Mouse (Mus musculus): Measurements from ENCODE around the gene Ankrd35. TPM values are rescaled to one million over a fixed set of nuclear protein-coding genes. Genes with fewer than 3 reads are reported as not detected.

Ankrd35 gene
- polyA plus RNA-seq (2012; ENCODE audit: low replicate concordance): 0.12 and 0.19 TPM in 2 replicates

DNA sequence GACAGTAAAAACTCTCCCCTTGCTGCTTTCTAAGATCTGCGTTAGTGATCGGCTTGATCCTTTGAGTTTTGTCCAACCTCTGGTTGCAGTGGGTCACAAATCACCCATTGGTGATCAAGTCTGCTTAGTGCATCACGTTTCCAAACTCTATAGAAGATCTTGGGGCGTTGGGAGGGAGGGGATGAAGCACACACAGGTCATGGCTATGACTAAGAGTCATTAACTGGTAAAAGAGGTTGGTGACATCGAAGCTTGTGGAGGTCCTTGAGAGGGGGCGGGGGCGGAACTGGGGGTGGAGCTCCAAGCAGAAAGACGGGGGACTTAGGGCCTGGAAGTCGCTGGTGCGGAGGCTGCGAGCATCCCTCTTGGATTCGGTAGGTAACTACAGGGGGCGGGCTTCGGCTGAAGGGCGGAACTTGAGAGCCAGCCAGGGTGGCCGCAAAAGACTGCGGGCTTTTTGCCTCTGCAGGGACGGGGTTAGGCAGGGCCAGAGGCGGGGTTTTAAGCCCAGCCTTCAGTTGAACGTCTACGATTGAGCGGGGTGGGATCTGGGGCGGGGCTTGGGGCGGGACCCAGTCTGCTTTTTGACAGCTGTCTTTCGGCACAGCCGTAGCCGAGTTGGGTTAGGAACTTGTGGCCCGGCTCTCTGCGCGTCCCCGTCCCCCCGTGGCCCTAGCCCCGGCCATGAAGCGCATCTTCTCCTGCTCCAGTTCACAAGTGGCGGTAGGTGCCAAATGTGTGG lies at the start of gene Ankrd35:
Gene Ankrd35 (plus strand): TSS at position 405 of the 742 bp plus-strand sequence.

DNA sequence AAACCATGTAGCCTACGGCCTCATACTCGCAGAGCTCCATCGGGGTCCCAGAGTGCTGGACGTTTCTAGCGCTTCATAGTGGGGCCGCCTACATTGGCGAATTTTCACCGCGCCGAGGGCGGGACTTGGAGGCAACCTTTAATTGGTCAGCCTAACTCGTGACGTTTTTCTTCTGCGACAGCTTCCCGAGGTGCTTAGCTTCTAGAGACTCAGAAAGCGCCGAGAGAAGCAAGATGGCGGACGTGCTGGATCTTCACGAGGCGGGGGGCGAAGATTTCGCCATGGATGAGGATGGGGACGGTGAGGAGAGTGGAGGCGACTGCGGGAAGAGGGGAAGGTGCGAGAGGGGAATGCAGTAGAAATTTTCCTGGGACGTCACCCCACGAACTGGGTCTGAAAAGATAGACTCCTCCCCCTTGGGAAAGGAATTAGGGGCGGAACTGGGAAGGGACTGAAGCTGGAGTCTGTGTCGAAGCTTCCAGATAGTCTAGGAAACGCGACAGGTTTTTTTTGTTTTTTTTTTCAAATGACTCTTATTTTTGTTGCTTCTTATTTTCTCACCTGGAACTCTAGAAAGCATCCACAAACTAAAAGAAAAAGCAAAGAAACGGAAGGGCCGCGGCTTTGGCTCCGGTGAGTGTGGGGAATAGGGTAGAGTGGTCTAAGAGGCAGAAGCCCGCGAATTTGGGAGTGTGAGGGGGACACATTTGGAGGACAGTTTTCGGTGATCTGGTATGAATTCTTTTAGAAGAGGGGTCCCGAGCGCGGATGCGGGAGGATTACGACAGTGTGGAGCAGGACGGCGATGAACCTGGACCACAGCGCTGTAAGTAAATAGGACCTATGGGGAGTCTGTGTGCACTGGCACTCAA lies 40.0 kb upstream of the Ankrd35 start, which contains the start of gene Rbm8a:
Gene Rbm8a (plus strand): TSS at position 205 of the 872 bp plus-strand sequence.

DNA sequence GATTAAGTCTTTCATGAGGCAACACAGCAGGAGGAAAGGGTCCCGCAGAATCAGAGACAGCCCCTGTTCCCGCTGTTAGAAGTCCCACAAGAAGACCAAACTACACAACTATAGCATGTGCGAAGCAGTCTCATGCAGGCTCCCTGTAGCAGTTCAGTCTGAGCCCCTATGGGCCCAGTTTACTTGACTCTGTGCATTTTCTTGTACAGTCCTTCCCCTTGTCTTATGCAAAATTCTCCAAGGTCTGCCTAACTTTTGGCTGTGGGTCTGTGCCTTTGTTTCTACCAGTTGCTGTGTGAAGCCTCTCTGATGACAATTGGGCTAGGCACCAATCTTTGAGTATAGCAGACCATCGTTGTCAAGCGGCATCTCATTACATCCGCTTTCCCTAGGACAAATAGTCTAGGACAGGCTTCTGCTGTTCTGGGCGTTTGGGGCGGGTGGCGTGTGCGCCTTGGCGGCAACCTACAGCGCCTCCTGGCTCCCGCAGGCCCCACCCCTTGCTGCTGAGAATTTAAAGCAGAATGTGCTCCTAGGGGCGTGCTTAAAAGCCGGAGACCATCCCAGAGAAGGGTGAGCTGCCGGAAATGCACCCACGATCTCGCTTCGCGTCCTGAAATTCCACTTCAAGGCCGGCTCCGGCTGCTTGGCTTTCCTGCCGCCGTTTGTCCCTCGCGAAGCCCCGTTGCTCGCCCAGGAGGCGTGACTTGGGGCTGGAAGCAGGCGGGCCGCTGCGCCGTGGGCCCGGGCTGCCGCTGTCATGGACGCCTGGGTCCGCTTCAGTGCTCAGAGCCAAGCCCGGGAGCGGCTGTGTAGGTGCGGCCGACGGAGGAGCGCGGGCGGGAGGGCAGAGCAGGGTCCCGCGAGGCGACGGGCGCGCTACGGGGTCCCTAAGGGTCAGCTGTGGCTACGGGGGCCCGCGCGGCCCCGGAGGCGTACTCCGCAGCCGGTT lies 34.7 kb upstream of the Ankrd35 start, which contains the start of the genes Pex11b and Gm42957:
Gene Pex11b (plus strand): TSS at position 449 of the 952 bp plus-strand sequence.
Gene Gm42957 (plus strand): TSS at position 547 of the 952 bp plus-strand sequence.

DNA sequence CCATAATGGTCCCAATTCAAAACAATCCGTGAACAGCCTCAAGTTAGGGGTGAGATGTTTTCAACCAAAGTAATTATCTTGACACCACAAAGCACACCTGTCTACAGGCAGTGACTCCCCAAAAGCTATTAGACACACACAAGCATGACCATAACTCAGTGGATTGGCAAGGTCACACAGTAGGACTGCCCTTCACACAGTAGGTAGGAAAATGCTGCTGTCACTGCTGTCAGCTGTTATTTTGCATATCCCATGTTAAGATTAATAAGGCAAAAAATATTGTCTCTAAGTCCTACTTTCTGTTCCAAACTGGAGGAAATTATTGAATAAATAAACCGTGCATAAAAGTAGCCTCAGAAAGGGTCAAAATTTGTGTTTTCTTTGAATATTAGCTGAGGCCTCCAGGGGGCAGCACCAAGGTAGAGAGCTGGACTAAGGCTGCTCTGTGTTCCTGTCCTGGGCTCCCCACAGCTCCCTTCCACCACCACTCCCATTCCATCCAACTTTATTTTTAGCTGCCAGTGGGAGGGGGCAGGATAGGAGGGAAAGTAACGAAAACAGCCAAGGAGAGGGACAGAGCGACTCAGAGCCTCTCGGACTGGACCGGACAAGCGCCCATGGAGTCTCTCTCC lies 24.8 kb upstream of the Ankrd35 start, which contains the start of gene Itga10:
Gene Itga10 (plus strand): TSS at position 567 of the 632 bp plus-strand sequence.

DNA sequence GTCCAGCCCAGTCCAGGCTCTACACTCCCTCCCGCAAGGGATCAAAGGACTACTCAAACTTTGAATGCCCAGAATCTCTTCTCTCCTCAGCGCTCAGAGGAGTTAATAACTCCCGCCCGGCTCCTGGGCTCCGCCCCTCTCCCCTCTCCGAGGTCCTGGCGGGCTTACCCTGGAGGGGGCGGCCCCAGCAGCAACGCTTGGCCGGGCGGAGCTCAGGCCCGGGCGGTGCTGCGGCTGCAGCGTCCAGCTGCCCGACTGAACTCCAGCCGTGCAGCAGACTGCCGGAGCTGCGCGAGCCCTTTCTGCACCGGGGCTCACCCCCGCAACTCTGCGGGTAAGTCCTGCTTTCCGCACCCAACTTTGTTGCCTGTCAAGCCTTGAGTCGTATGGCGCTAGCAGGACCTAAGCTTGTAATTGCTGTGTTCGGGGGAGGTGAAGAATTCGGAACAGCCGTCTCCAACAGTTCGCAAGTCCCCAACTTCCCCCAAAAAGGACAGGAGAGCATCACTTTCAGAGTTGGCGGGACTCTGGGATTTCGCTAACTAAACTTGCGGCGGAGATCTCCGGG lies 26.4 kb downstream of the Ankrd35 start, which contains the start of gene Pias3:
Gene Pias3 (plus strand): TSS at position 187 of the 568 bp plus-strand sequence.

DNA sequence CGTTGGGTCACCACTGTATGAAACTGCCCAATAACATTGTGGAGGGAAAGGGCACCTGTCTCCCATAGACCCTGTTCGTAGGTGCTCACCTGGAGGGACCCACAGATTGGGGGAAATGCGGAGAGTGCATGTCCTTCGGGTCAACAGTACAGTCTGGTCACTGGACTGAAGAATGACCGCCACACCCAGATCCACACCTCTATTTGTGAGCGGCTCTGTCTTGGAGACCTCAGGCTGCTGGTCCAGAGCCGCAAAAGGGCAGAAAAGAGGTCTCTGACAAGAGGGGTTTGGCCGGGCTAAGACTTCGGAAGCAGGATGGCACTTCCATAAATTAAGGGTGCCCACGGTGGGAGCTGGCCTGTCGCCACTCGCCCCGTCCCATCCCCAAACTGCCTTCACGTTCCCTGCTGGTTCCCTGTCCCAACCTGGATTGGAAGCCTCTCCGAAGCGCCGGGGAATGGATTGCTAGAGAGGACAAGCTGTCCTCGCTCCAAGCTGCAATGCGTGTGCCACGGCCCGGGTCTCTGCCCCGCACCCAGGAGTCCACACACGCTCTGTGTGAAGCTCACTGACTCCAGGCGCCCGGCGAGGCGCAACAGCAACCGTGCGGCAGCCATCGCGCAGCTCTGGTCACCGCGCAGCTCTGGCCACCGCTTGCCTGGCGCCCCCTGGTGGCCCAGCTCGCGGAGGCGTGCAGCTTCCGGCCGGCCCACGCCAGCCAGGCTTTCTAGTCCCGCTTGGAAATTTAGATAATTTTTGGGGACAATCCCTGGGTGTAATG lies 38.2 kb downstream of the Ankrd35 start, which contains the start of gene Nudt17:
Gene Nudt17 (minus strand): TSS at position 660 of the 781 bp plus-strand sequence.

DNA sequence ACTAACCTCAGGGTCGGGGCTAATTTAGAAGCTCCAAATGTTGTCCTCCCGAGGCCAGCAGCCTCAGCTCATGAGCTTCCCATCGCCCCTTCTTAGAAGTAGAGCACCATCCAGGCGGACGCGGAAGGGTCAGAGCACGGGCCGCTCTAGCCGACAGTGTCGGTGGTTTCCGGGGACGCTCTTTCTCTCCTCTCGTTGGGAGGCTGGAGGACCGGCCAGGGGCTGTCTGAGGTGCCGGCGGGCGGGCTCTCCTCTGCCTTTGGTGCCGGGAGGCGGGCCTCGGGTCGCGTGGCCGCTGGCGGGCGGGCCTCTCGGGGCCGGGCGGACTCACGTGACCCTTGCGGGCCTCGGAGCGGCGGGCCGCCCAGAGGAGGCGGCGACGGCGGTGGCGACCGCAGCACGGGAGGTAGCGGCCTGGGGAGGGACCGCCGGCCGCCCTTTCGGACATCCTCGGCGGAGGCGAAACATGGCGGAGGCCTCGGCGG lies 57.5 kb downstream of the Ankrd35 start, which contains the start of the genes Polr3c and Rnf115:
Gene Polr3c (minus strand): TSS at position 286 of the 485 bp plus-strand sequence.
Gene Rnf115 (plus strand): TSS at position 322 of the 485 bp plus-strand sequence.

Other genes with a start within 250 kb of the Ankrd35 start
- not detected in 2 replicates for gene BC107364, start 217.8 kb upstream of the Ankrd35 start, polyA plus RNA-seq (2012; ENCODE audit: low replicate concordance)
- 0.55 and 0.85 TPM in 2 replicates for gene Hfe2, start 145.0 kb upstream of the Ankrd35 start, polyA plus RNA-seq (2012; ENCODE audit: low replicate concordance)
- gene Txnip, start 112.2 kb upstream of the Ankrd35 start, polyA plus RNA-seq (2012; ENCODE audit: low replicate concordance): 2.1 and 8.1 TPM in 2 replicates
- not detected in 2 replicates for gene Gm16253, start 93.1 kb upstream of the Ankrd35 start, polyA plus RNA-seq (2012; ENCODE audit: low replicate concordance)
- gene Polr3gl, start 76.0 kb upstream of the Ankrd35 start, polyA plus RNA-seq (2012; ENCODE audit: low replicate concordance): 9.2 and 13.8 TPM in 2 replicates
- 0.19 and 0.30 TPM in 2 replicates for gene Ankrd34a, start 73.5 kb upstream of the Ankrd35 start, polyA plus RNA-seq (2012; ENCODE audit: low replicate concordance)
- gene Lix1l, start 69.0 kb upstream of the Ankrd35 start, polyA plus RNA-seq (2012; ENCODE audit: low replicate concordance): 0.26 and 0.30 TPM in 2 replicates
- 13.0 and 66.3 TPM in 2 replicates for gene Rbm8a, start 40.2 kb upstream of the Ankrd35 start, polyA plus RNA-seq (2012; ENCODE audit: low replicate concordance)
- gene Pex11b, start 34.8 kb upstream of the Ankrd35 start, polyA plus RNA-seq (2012; ENCODE audit: low replicate concordance): 2.5 and 5.2 TPM in 2 replicates
- gene Gm42957, start 34.7 kb upstream of the Ankrd35 start, polyA plus RNA-seq (2012; ENCODE audit: low replicate concordance): 0.06 TPM in 1 of 2 replicates, not detected in the other
- 0.03 and 0.09 TPM in 2 replicates for gene Itga10, start 24.5 kb upstream of the Ankrd35 start, polyA plus RNA-seq (2012; ENCODE audit: low replicate concordance)
- gene Pias3, start 26.3 kb downstream of the Ankrd35 start, polyA plus RNA-seq (2012; ENCODE audit: low replicate concordance): 12.3 and 23.7 TPM in 2 replicates
- gene Nudt17, start 38.4 kb downstream of the Ankrd35 start, polyA plus RNA-seq (2012; ENCODE audit: low replicate concordance): 0.36 and 0.42 TPM in 2 replicates
- 3.9 and 4.2 TPM in 2 replicates for gene Polr3c, start 57.5 kb downstream of the Ankrd35 start, polyA plus RNA-seq (2012; ENCODE audit: low replicate concordance)
- 18.2 and 18.6 TPM in 2 replicates for gene Rnf115, start 57.5 kb downstream of the Ankrd35 start, polyA plus RNA-seq (2012; ENCODE audit: low replicate concordance)
- gene Pdzk1, start 159.2 kb downstream of the Ankrd35 start, polyA plus RNA-seq (2012; ENCODE audit: low replicate concordance): not detected in 2 replicates
- 2.4 and 2.6 TPM in 2 replicates for gene Cd160, start 159.2 kb downstream of the Ankrd35 start, polyA plus RNA-seq (2012; ENCODE audit: low replicate concordance)
- 0.26 TPM in 1 of 2 replicates, not detected in the other for gene Gja5, start 234.6 kb downstream of the Ankrd35 start, polyA plus RNA-seq (2012; ENCODE audit: low replicate concordance)
- 0.93 and 4.1 TPM in 2 replicates for gene Gpr89, start 235.2 kb downstream of the Ankrd35 start, polyA plus RNA-seq (2012; ENCODE audit: low replicate concordance)